Mouse (Mus musculus) lung, adult 2 months (tissue): Measurements from ENCODE around the gene Cyb5d2.

Experiments used
- CTCF ChIP-seq: fragments of 200-500 bp; IDR thresholded peaks from 2 replicates; pipeline ENCODE4 v1.5.1; 2011; ENCODE audit warnings: mild to moderate bottlenecking, low read length, control low read depth; ENCODE audit not compliant: insufficient read depth
- POLR2A ChIP-seq: fragments of 200-500 bp; IDR thresholded peaks from 2 replicates; pipeline ENCODE4 v1.6.1; 2011; ENCODE audit warnings: low read depth, mild to moderate bottlenecking, control low read depth, low read length, borderline replicate concordance; ENCODE audit errors: extremely low read depth

- no peak for TF ChIP-seq CTCF
- no peak for TF ChIP-seq POLR2A
Measured at GRCm38 (mm10) chr11:72758316-72758715, 37.6 kb downstream of the Cyb5d2 start.
